Mouse (Mus musculus) heart, adult 2 months (tissue): Measurements from ENCODE around the gene Sdha.

Experiments used
- CTCF ChIP-seq: fragments of 200-600 bp; IDR thresholded peaks from 2 replicates; pipeline ENCODE4 v1.8.1; 2022; ENCODE audit warnings: antibody characterized with exemption, mild to moderate bottlenecking, moderate library complexity
- EP300 ChIP-seq: fragments of 200-500 bp; IDR thresholded peaks from 2 replicates; pipeline ENCODE4 v1.6.1; 2011; ENCODE audit warnings: low read depth, low read length, control low read depth; ENCODE audit not compliant: insufficient read depth
- POLR2A ChIP-seq: fragments of 200-500 bp; IDR thresholded peaks from 2 replicates; pipeline ENCODE4 v1.6.1; 2011; ENCODE audit warnings: mild to moderate bottlenecking, low read depth, low read length, control low read depth; ENCODE audit not compliant: insufficient read depth

GRCm38 (mm10) chr13:74316386-74316785, 33.7 kb downstream of the Sdha start:
- TF ChIP-seq CTCF (no peak), EP300 (no peak), POLR2A (no peak)
